Mouse (Mus musculus) neural tube, embryonic 11.5 days (tissue): Measurements from ENCODE around the gene Tppp. TPM values are rescaled to one million over a fixed set of nuclear protein-coding genes. Genes with fewer than 3 reads are reported as not detected.

Experiments
- ATAC-seq: fragments of 200-750 bp; cut with Nextera tagmentation; 2 replicates; pipeline ENCODE4 v1.8.0; 2017; ENCODE audit warnings: moderate number of reproducible peaks, mild to moderate bottlenecking, moderate TSS enrichment, moderate library complexity; ENCODE audit not compliant: insufficient read depth, low FRiP score, low TSS enrichment
- DNase-seq: peaks from one replicate; pipeline ENCODE4 v3.0.0-alpha.2; 2015; ENCODE audit warnings: low spot score
- H3K27ac ChIP-seq: fragments of 300-500 bp; sonication (generic); 2 replicates; pipeline ENCODE4 v1.5.1; 2014; ENCODE audit warnings: low read depth, mild to moderate bottlenecking, low read length
- H3K27me3 ChIP-seq: fragments of 300-500 bp; sonication (generic); 2 replicates; pipeline ENCODE4 v1.6.1; 2014; ENCODE audit warnings: mild to moderate bottlenecking, low read length, mixed read lengths; ENCODE audit not compliant: control insufficient read depth, insufficient read depth
- H3K36me3 ChIP-seq: fragments of 300-500 bp; sonication (generic); 2 replicates; pipeline ENCODE4 v1.6.1; 2014; ENCODE audit warnings: mild to moderate bottlenecking, low read length, moderate library complexity, mixed read lengths; ENCODE audit not compliant: control insufficient read depth, insufficient read depth
- H3K4me1 ChIP-seq: fragments of 300-500 bp; sonication (generic); 2 replicates; pipeline ENCODE4 v1.6.1; 2014; ENCODE audit warnings: low read length, mixed read lengths; ENCODE audit not compliant: control insufficient read depth, insufficient read depth
- H3K4me2 ChIP-seq: fragments of 300-500 bp; sonication (generic); 2 replicates; pipeline ENCODE4 v1.6.1; 2014; ENCODE audit warnings: low read depth, mild to moderate bottlenecking, moderate library complexity
- H3K4me3 ChIP-seq: fragments of 300-500 bp; sonication (generic); 2 replicates; pipeline ENCODE4 v1.5.1; 2014; ENCODE audit warnings: low read depth, low read length
- H3K9ac ChIP-seq: fragments of 300-500 bp; sonication (generic); 2 replicates; pipeline ENCODE4 v1.6.1; 2014; ENCODE audit warnings: mild to moderate bottlenecking, low read length
- H3K9me3 ChIP-seq: fragments of 300-500 bp; sonication (generic); 2 replicates; pipeline ENCODE4 v1.6.1; 2016; ENCODE audit warnings: low read length; ENCODE audit not compliant: control insufficient read depth
- WGBS: fragments of 180-500 bp; shearing (Covaris S2); extraction: QIAGEN DNeasy Blood & Tissue Kit; methylation state at CpG from one replicate; pipeline ENCODE4 v1.1.7; 2014; 5-methylcytosine and 5-hydroxymethylcytosine counted together
- polyA plus RNA-seq: library from polyadenylated mRNA; unstranded; fragments of >200 nt; fragmentation: Nextera tagmentation; extraction: Ambion mirVana; gene quantifications from 2 replicates; pipeline ENCODE4 v1.2.1, GENCODE M21; 2014

Tppp gene
- polyA plus RNA-seq, 1 experiment from 2014 or later: 5.3 TPM

DNA sequence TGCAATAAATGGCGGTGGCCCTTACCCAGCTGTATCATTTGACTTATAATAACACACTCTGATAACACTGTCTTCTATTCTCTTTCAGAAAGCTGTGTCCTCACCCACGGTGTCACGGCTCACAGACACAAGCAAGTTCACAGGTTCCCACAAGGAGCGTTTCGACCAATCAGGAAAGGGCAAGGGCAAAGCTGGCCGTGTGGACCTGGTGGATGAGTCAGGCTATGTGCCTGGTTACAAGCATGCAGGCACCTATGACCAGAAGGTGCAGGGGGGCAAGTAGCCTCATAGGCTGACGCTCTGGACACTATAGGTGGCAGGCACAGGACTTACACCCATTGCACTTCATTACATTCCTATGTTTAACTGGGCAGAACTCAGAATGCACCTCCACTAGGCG is 21.9 kb downstream of the Tppp start:
- WGBS: 82% methylated on average over 8 of the region's 8 CpGs
- no peak overlapping the region for H3K4me2 ChIP-seq
- H3K9me3 ChIP-seq: no peaks in the 10 kb centered on the region
- no peak overlapping the region for H3K9ac ChIP-seq
- no peak overlapping the region for H3K4me3 ChIP-seq
- H3K36me3 ChIP-seq: no peaks in the 10 kb centered on the region
- no peak overlapping the region for H3K27ac ChIP-seq
- ATAC-seq: no peak
- no peak for DNase-seq
- H3K4me1 ChIP-seq: no peaks in the 10 kb centered on the region
- no peaks in the 10 kb centered on the region for H3K27me3 ChIP-seq

DNA sequence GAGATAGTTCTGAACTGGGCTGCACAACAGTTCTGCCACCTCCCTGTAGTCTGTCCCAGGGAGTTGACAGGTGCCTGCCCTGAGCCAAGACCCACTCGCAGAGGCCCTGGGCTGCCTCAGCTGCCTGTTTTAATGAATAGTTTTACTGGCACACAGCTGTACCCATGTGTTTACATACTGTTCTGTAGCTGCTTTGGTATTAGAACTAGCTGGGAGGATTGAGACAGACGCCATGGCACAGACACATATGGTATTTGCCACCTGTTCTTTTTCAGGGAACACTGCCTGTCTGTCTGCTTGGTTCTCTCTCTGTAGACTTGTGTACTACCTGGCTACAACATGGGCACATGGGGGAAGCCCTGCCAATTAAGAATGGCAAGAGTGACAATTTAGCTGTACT is 25.5 kb downstream of the Tppp start:
- Histone ChIP-seq H3K9me3 (no peaks in the 10 kb centered on the region), H3K4me2 (no peak overlapping the region), H3K9ac (no peak overlapping the region), H3K27ac (no peak overlapping the region), H3K4me3 (no peak overlapping the region), H3K36me3 (no peaks in the 10 kb centered on the region; the same call in 1 of the 2 replicates), H3K4me1 (no peaks in the 10 kb centered on the region), H3K27me3 (no peaks in the 10 kb centered on the region)
- DNase-seq: no peak
- no peak for ATAC-seq
- WGBS: 92% methylated on average over 2 of the region's 2 CpGs

DNA sequence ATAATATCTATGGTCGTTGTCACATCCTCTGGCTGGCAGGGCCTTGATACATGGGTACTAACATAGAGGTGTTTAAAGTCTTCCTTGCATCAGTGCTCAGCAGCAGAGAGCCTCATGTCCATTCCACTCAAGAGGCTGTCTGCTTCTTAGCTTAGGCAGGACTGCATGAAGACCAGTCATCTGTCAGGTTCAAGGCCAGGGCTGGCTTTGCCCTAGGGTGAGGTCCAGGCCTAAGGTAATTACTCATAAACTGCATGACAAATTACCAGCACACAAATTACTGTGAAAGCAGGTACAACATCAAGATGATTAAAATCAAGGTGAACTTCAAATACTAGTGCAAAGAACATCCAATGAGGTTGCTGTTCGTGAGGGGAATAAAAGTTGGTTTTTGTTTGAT is 26.6 kb downstream of the Tppp start:
- Histone ChIP-seq H3K27ac (no peak overlapping the region), H3K4me3 (no peak overlapping the region), H3K4me1 (no peaks in the 10 kb centered on the region), H3K36me3 (peaks cover 2% of the 10 kb centered on the region; the same call in 1 of the 2 replicates), H3K4me2 (no peak overlapping the region), H3K9me3 (no peaks in the 10 kb centered on the region), H3K27me3 (no peaks in the 10 kb centered on the region), H3K9ac (no peak overlapping the region)
- WGBS: 96% methylated on average over 2 of the region's 2 CpGs
- no peak for DNase-seq
- ATAC-seq: no peak

DNA sequence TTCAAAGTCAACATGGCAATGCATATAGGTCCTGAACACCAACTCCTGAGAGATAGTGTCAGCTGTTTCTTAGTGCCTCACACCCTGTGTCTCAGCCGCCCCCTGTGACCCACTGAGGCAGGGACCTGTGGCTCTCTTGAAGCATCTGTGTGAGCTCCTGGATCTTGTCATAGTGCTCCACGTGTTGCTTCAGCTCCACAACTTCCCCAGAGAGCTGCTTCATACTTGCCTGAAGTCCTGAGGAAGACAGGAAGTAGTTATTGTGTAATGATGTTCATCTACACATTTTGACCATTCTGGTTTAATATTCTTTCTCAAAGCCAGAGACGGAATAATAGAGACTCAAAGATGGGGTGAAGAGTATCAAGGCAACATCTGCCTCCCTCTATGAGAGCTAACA is 30.7 kb downstream of the Tppp start:
- WGBS: 82% methylated on average over 3 of the region's 3 CpGs
- Histone ChIP-seq H3K27me3 (no peaks in the 10 kb centered on the region), H3K4me3 (no peak overlapping the region), H3K9ac (no peak overlapping the region), H3K27ac (no peak overlapping the region), H3K4me2 (no peak overlapping the region), H3K4me1 (no peaks in the 10 kb centered on the region), H3K36me3 (peaks cover 2% of the 10 kb centered on the region; the same call in 1 of the 2 replicates), H3K9me3 (no peaks in the 10 kb centered on the region)
- DNase-seq (no peak), ATAC-seq (no peak)

DNA sequence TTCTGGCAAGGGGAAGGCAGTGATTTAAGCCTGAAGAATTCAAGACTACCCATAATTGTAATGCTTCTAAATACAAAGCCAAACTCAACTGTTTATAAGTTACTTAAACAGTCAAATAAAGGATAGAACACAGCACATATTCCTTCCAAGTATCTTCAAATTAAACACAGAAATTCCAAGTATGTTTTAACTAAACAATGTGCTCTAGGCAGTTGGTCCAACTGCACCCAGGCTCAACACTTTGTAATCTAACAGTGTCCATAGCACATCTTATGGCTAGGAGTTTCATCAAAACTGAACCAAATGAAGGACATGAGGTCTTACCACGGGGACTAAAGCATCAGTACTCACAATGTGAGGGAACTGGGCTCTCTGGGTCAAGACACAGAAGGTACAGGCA is 47.0 kb downstream of the Tppp start:
- Histone ChIP-seq H3K9me3 (no peaks in the 10 kb centered on the region), H3K27ac (no peak overlapping the region), H3K9ac (no peak overlapping the region), H3K27me3 (no peaks in the 10 kb centered on the region), H3K36me3 (peaks cover 4% of the 10 kb centered on the region; the same call in 1 of the 2 replicates), H3K4me3 (no peak overlapping the region), H3K4me2 (no peak overlapping the region), H3K4me1 (no peaks in the 10 kb centered on the region)
- 86% methylated on average over 1 of the region's 1 CpGs for WGBS
- no peak for DNase-seq
- ATAC-seq: no peak

DNA sequence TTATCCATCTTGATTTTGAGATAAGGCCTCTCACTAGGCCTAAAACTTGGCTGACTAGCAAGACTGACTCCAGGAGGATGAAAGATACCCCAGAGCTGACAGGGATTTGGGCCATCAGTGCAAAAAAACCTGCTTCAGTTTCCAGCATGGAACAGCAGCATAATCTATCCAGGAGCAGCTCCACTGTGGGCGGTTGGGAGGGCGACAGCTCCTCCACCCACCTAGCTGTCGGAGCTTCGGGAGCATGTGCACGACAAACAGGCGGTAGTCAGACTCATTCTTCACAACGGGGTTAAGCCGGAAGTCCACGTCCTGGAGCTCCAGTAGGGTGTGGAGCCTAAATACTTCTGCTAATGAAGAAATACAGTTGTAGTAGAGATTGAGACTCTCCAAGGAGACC is 48.9 kb downstream of the Tppp start:
- no peaks in the 10 kb centered on the region for H3K9me3 ChIP-seq
- no peak overlapping the region for H3K4me3 ChIP-seq
- no peak overlapping the region for H3K9ac ChIP-seq
- DNase-seq (no peak), ATAC-seq (no peak)
- H3K27me3 ChIP-seq: no peaks in the 10 kb centered on the region
- no peak overlapping the region for H3K27ac ChIP-seq
- no peak overlapping the region for H3K4me2 ChIP-seq
- 95% methylated on average over 9 of the region's 9 CpGs for WGBS
- H3K4me1 ChIP-seq: no peaks in the 10 kb centered on the region
- H3K36me3 ChIP-seq: peaks cover 4% of the 10 kb centered on the region; the same call in 1 of the 2 replicates

DNA sequence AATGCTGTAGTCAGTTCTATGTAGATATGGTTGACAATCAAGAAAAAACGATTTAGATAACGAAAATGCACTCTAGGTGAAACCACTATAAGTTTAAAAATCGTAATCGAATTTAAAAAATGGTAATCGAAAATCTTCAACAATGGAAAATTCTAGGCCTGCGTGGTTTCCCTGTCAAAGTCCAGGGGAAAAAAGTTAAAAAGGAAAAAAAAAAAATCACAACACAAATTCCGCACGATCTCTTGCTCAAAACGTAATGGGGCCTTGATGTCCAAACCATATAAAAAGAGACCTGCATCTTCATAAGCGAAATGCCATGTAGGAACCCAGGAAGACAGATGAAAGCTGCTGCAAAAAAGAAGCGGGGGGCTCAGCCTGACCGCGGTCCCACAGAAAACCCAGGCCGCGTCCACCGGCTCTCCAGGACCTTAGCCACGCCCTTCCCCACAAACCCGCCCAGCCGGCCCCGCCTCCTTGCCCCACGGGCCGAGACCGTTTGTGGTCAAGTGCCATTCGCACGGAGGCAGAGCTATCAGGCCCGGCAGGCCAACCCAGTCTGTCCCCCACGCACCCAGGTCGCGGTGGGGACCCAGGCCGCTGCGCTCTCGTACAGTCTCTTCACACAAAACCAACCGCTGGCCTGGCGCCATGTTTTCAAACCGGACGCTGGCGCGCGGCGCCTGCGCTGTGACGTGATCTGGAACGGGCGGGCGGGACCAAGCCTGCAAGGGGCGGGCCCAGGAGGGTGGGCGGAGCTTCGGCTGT is 52.6 kb downstream of the Tppp start, which contains the start of gene Cep72:
TSS of gene Cep72 (minus strand) at position 687 of the 765 bp plus-strand sequence.
- Histone ChIP-seq H3K4me1 (no peaks in the 10 kb centered on the region), H3K4me2 (peak within 1 kb of the TSS; percentile 46), H3K27me3 (no peaks in the 10 kb centered on the region), H3K9ac (peak within 1 kb of the TSS; percentile 85), H3K4me3 (peak within 1 kb of the TSS; percentile 86), H3K27ac (peak within 1 kb of the TSS; percentile 58; the same call in 1 of the 2 replicates), H3K9me3 (no peaks in the 10 kb centered on the region), H3K36me3 (peaks cover 4% of the 10 kb centered on the region; the same call in 1 of the 2 replicates)
- peak; percentile 94 for DNase-seq
- ATAC-seq: peak; percentile 97
- WGBS: 4% methylated on average over 47 of the region's 48 CpGs

DNA sequence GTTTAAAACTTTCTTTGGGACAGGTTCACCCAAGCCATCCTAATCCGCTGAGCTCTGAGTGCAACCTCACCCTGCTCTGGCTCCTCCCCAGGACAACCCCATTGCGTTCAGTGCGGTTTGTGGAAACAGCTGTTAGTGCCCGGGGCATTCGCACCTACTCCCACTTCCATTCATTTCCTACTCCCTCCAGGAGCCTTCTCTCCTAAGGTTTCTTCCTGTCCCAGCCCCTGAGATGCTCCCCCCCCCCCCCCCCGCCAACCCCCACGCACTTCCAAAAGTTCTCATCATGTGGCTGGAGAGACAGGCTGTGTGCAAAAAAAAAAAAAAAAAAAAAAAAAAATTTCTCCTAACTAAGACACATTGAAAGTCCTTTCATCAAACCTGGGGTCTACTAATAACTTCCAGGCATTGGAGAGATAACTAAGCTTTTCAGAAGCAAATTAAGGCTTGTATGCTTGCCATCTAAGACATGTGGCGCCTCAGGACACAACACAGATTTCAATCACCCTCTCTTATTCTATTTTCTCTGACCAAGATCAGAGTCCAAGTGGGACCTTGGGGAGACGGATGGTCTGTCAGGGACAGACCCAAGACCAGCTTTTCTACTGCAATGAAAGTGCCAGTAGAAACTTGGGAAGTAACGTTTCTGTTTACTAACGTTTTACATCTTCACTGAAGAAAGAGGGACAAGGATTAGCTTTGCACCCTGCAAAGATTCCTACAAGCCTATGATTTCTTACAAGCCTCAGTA is 53.3 kb downstream of the Tppp start:
- no peak for DNase-seq
- Histone ChIP-seq H3K4me2 (peak overlapping the region; percentile 46), H3K4me3 (peak overlapping the region; percentile 86), H3K9ac (peak overlapping the region; percentile 85; the same call in 1 of the 2 replicates), H3K27me3 (no peaks in the 10 kb centered on the region), H3K9me3 (no peaks in the 10 kb centered on the region), H3K27ac (no peak overlapping the region), H3K36me3 (peaks cover 4% of the 10 kb centered on the region; the same call in 1 of the 2 replicates), H3K4me1 (no peaks in the 10 kb centered on the region)
- ATAC-seq: no peak
- WGBS: 33% methylated on average over 9 of the region's 11 CpGs
